Mouse (Mus musculus): ENCODE measurements around the gene Olfr1307. TPM values are rescaled to one million over a fixed set of nuclear protein-coding genes. Genes with fewer than 3 reads are reported as not detected.

Gene Olfr1307
- polyA plus RNA-seq (2016; fragmentation: Nextera tagmentation; extraction: Ambion mirVana), result 0.01 TPM in 1 of 2 replicates, not detected in the other

DNA sequence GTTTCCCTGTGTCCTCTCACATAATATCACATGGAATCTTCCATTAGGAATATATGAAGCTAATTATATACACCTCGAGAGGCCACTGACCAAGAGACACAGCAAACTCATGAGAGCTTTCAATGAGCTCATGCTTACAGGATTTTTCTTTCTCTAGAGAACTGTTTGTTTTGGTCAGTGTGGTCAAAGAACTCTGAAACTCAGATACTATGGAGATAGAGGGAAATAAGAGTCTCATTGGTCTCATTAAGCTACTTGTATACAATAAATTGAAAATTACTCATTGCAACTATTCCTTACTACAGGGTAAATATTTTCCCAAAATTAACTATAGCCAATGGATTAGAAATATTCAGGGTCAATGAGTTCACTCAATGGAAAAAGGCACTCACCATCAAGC lies at the start of gene Olfr1307:
Olfr1307 (minus strand) TSS at position 101 of the 400 bp plus-strand sequence.
- no peaks in the 10 kb centered on the region for H3K4me1 ChIP-seq (replicated peaks)
- ATAC-seq (ENCODE audit: insufficient number of reproducible peaks, low FRiP score), result no peak
- H3K27me3 ChIP-seq (replicated peaks), result no peaks in the 10 kb centered on the region

DNA sequence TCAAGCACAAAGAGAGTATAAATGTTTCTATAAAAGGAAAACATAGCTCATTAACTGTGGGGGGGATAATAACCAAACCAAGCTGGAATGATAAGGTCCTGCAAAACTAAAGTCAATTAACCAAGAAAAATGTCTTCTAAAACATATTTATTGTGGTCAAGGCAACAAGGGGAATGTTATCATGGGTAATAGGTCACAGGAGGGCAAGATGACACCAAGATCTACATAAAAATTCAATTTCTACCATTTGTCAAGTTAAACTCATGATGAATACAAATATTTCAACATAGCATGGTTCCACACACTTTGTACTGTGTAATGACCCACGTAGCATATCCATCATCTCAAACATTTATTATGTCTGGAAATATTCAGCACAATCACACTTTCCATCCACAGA lies 40.9 kb upstream of the Olfr1307 start, which contains the start of gene Olfr1309:
Olfr1309 (minus strand) TSS at position 101 of the 400 bp plus-strand sequence.
- H3K9me3 ChIP-seq (replicated peaks), result 0 out of 2 replicates have a peak, but pooled peaks cover 5% of the 10 kb centered on the region
- H3K27ac ChIP-seq (ENCODE audit: poor library complexity, severe bottlenecking), result no peak within 1 kb of the TSS

More for the DNA sequence above, at the start of gene Olfr1307:
- H3K36me3 ChIP-seq, result no peaks in the 10 kb centered on the region
- 62% methylated on average over 1 of the region's 1 CpGs for WGBS
- H3K9ac ChIP-seq, result no peak within 1 kb of the TSS
- no peak within 1 kb of the TSS for H3K4me3 ChIP-seq
- no peak within 1 kb of the TSS for H3K4me2 ChIP-seq
- H3K27ac ChIP-seq (ENCODE audit: poor library complexity, severe bottlenecking), result no peak within 1 kb of the TSS
- no peaks in the 10 kb centered on the region for H3K9me3 ChIP-seq (replicated peaks)

DNA sequence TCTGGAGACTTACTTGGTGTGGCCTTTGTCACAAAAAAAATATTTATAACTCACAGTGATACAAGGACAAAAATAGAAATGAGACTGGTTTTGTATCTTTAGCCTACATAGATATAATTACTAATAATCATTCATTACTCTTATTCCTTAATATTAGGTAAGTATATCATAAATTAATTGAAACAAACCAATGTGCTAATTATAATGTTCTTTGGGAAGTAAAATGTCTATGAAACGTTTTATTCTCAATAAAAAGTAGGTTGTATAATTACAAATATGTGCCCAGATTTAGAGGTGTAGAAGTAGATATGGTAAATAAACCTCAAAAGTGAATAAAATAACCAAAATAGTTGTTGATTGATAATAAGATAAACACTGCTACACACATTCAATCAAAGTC lies 15.6 kb upstream of the Olfr1307 start, which contains the start of gene Olfr1308:
Olfr1308 (minus strand) TSS at position 101 of the 400 bp plus-strand sequence.
- no peak within 1 kb of the TSS for H3K9ac ChIP-seq
- H3K27me3 ChIP-seq (replicated peaks), result no peaks in the 10 kb centered on the region
- no peaks in the 10 kb centered on the region for H3K9me3 ChIP-seq (replicated peaks)
- no peaks in the 10 kb centered on the region for H3K4me1 ChIP-seq (replicated peaks)
- no peak within 1 kb of the TSS for H3K4me3 ChIP-seq
- H3K4me2 ChIP-seq, result no peak within 1 kb of the TSS
- no peak for ATAC-seq (ENCODE audit: insufficient number of reproducible peaks, low FRiP score)
- 44% methylated on average over 1 of the region's 1 CpGs for WGBS
- no peak within 1 kb of the TSS for H3K27ac ChIP-seq (ENCODE audit: poor library complexity, severe bottlenecking)
- no peaks in the 10 kb centered on the region for H3K36me3 ChIP-seq

More for the DNA sequence above, 40.9 kb upstream of the Olfr1307 start, which contains the start of gene Olfr1309:
- Histone ChIP-seq H3K4me3 (no peak within 1 kb of the TSS), H3K9ac (no peak within 1 kb of the TSS), H3K27me3 (replicated peaks) (no peaks in the 10 kb centered on the region), H3K4me2 (no peak within 1 kb of the TSS), H3K4me1 (replicated peaks) (no peaks in the 10 kb centered on the region), H3K36me3 (no peaks in the 10 kb centered on the region)
- 56% methylated on average over 1 of the region's 1 CpGs for WGBS
- ATAC-seq (ENCODE audit: insufficient number of reproducible peaks, low FRiP score), result no peak

- Histone ChIP-seq H3K9ac (no peak within 1 kb of the TSS), H3K36me3 (no peaks in the 10 kb centered on the region), H3K27me3 (replicated peaks) (no peaks in the 10 kb centered on the region), H3K4me3 (no peak within 1 kb of the TSS), H3K27ac (ENCODE audit: poor library complexity, severe bottlenecking) (no peak within 1 kb of the TSS), H3K4me2 (no peak within 1 kb of the TSS), H3K4me1 (replicated peaks) (no peaks in the 10 kb centered on the region), H3K9me3 (replicated peaks) (peaks cover 8% of the 10 kb centered on the region)
- no peak for ATAC-seq (ENCODE audit: insufficient number of reproducible peaks, low FRiP score)
- 76% methylated on average over 1 of the region's 1 CpGs for WGBS
Measured at GRCm38 (mm10) chr2:111916171-111916570, 33.1 kb downstream of the Olfr1307 start, which contains the start of gene Olfr1306. Gene Olfr1306, minus strand, starts transcription at chr2:111916271.

Other genes with a start within 250 kb of the Olfr1307 start
- not detected in 2 replicates for gene Olfr1301, start 198.4 kb downstream of the Olfr1307 start, polyA plus RNA-seq (2016; fragmentation: Nextera tagmentation; extraction: Ambion mirVana)
- gene Olfr1302, start 172.0 kb downstream of the Olfr1307 start, polyA plus RNA-seq (2016; fragmentation: Nextera tagmentation; extraction: Ambion mirVana), result not detected in 2 replicates
- not detected in 2 replicates for gene Olfr1303, start 129.1 kb downstream of the Olfr1307 start, polyA plus RNA-seq (2016; fragmentation: Nextera tagmentation; extraction: Ambion mirVana)
- not detected in 2 replicates for gene Olfr1305, start 72.3 kb downstream of the Olfr1307 start, polyA plus RNA-seq (2016; fragmentation: Nextera tagmentation; extraction: Ambion mirVana)
- not detected in 2 replicates for gene Olfr1306, start 33.2 kb downstream of the Olfr1307 start, polyA plus RNA-seq (2016; fragmentation: Nextera tagmentation; extraction: Ambion mirVana)
- not detected in 2 replicates for gene Olfr1308, start 15.5 kb upstream of the Olfr1307 start, polyA plus RNA-seq (2016; fragmentation: Nextera tagmentation; extraction: Ambion mirVana)
- not detected in 2 replicates for gene Olfr1309, start 40.8 kb upstream of the Olfr1307 start, polyA plus RNA-seq (2016; fragmentation: Nextera tagmentation; extraction: Ambion mirVana)
- not detected in 2 replicates for gene Olfr1310, start 63.3 kb upstream of the Olfr1307 start, polyA plus RNA-seq (2016; fragmentation: Nextera tagmentation; extraction: Ambion mirVana)
- not detected in 2 replicates for gene Olfr1311, start 75.0 kb upstream of the Olfr1307 start, polyA plus RNA-seq (2016; fragmentation: Nextera tagmentation; extraction: Ambion mirVana)
- not detected in 2 replicates for gene Olfr1312, start 100.8 kb upstream of the Olfr1307 start, polyA plus RNA-seq (2016; fragmentation: Nextera tagmentation; extraction: Ambion mirVana)
- not detected in 2 replicates for gene Olfr1313, start 128.4 kb upstream of the Olfr1307 start, polyA plus RNA-seq (2016; fragmentation: Nextera tagmentation; extraction: Ambion mirVana)
- not detected in 2 replicates for gene Olfr1314, start 147.3 kb upstream of the Olfr1307 start, polyA plus RNA-seq (2016; fragmentation: Nextera tagmentation; extraction: Ambion mirVana)
- not detected in 2 replicates for gene Olfr1315-ps1, start 166.0 kb upstream of the Olfr1307 start, polyA plus RNA-seq (2016; fragmentation: Nextera tagmentation; extraction: Ambion mirVana)
- not detected in 2 replicates for gene Olfr1316, start 185.5 kb upstream of the Olfr1307 start, polyA plus RNA-seq (2016; fragmentation: Nextera tagmentation; extraction: Ambion mirVana)
- gene Olfr1317, start 190.9 kb upstream of the Olfr1307 start, polyA plus RNA-seq (2016; fragmentation: Nextera tagmentation; extraction: Ambion mirVana), result not detected in 2 replicates
- gene Olfr1318, start 204.8 kb upstream of the Olfr1307 start, polyA plus RNA-seq (2016; fragmentation: Nextera tagmentation; extraction: Ambion mirVana), result not detected in 2 replicates